Mouse (Mus musculus) CH12.LX (cell line): ENCODE data around the gene A730061H03Rik. TPM values are rescaled to one million over a fixed set of nuclear protein-coding genes. Genes with fewer than 3 reads are reported as not detected.
A peak's percentile ranks its signal among the peaks of the same experiment; 100 is the strongest.

Source experiments
- DNase-seq: peaks from one replicate; pipeline ENCODE4 v3.0.0-alpha.2; 2013; ENCODE audit errors: extremely low read depth
- H3K27ac ChIP-seq: 2 replicates; pipeline ENCODE4 v1.5.1; 2012; ENCODE audit warnings: low read depth, mild to moderate bottlenecking, control low read depth, moderate library complexity; ENCODE audit not compliant: insufficient read depth
- H3K27me3 ChIP-seq: replicated peaks from 2 replicates; pipeline ENCODE3; 2012; ENCODE audit warnings: inconsistent platforms
- H3K36me3 ChIP-seq, 2 experiments: replicated peaks in 1 of 2; 2 replicates each; pipeline versions ENCODE3 to v1.6.1; 2012; ENCODE audit warnings: inconsistent platforms in 1 of 2, low read length in 1 of 2, mild to moderate bottlenecking in 1 of 2, mixed read lengths in 1 of 2, moderate library complexity in 1 of 2; ENCODE audit not compliant: control insufficient read depth in 1 of 2, insufficient read depth in 1 of 2
- H3K4me1 ChIP-seq, 2 experiments: 2 replicates each; pipeline ENCODE4 v1.6.1; 2012; ENCODE audit warnings: inconsistent platforms in 1 of 2, moderate library complexity in 1 of 2; ENCODE audit not compliant: insufficient read depth in 2 of 2, control insufficient read depth in 1 of 2
- H3K4me2 ChIP-seq: 2 replicates; pipeline ENCODE4 v1.6.1; 2012; ENCODE audit warnings: low read depth, mild to moderate bottlenecking, control low read depth; ENCODE audit not compliant: poor library complexity, insufficient read depth, severe bottlenecking
- H3K4me3 ChIP-seq, 3 experiments: fragments of 150-350 bp in 1 of 3; sonication (generic) in 1 of 3; replicated peaks in 1 of 3; 2 replicates each; pipeline versions ENCODE3 to v1.5.1; 2011 to 2012; ENCODE audit warnings: low read depth in 2 of 3, low read length in 2 of 3, mild to moderate bottlenecking in 2 of 3, moderate library complexity in 2 of 3, control low read depth in 1 of 3, improper control_type of control experiment in 1 of 3, inconsistent platforms in 1 of 3, mixed read lengths in 1 of 3; ENCODE audit not compliant: poor library complexity in 1 of 3
- H3K79me2 ChIP-seq: replicated peaks from 2 replicates; pipeline ENCODE4 v1.6.1; 2012; ENCODE audit warnings: mild to moderate bottlenecking, moderate library complexity; ENCODE audit not compliant: control insufficient read depth, poor library complexity, insufficient read depth, severe bottlenecking; ENCODE audit errors: extremely low read depth
- H3K9ac ChIP-seq: 2 replicates; pipeline ENCODE4 v1.6.1; 2012; ENCODE audit warnings: low read depth, mild to moderate bottlenecking, control low read depth, moderate library complexity; ENCODE audit not compliant: insufficient read depth
- H3K9me3 ChIP-seq: replicated peaks from 2 replicates; pipeline ENCODE3; 2012; ENCODE audit warnings: low read length, inconsistent platforms, mixed read lengths
- BHLHE40 ChIP-seq: IDR thresholded peaks from 2 replicates; pipeline ENCODE4 v1.6.1; 2011; ENCODE audit warnings: mild to moderate bottlenecking, low read depth, low read length, improper control_type of control experiment
- CHD1 ChIP-seq: IDR thresholded peaks from 2 replicates; pipeline ENCODE4 v1.6.1; 2012; ENCODE audit warnings: low read depth, low read length, improper control_type of control experiment, inconsistent platforms
- CHD2 ChIP-seq: IDR thresholded peaks from 2 replicates; pipeline ENCODE4 v1.6.1; 2011; ENCODE audit warnings: low read length, improper control_type of control experiment
- CTCF ChIP-seq, 2 experiments: IDR thresholded peaks in 1 of 2; conservative IDR thresholded peaks in 1 of 2; 2 replicates each; pipeline ENCODE4 v1.5.1; 2011 to 2012; ENCODE audit warnings: low read depth in 2 of 2, low read length in 2 of 2, improper control_type of control experiment in 1 of 2, inconsistent platforms in 1 of 2, mild to moderate bottlenecking in 1 of 2, moderate library complexity in 1 of 2
- E2F4 ChIP-seq: IDR thresholded peaks from 2 replicates; pipeline ENCODE4 v1.6.1; 2011; ENCODE audit warnings: low read depth, low read length, improper control_type of control experiment; ENCODE audit not compliant: insufficient replicate concordance
- ELF1 ChIP-seq: IDR thresholded peaks from 2 replicates; pipeline ENCODE4 v1.6.1; 2014; ENCODE audit warnings: low read depth, mild to moderate bottlenecking, inconsistent platforms, low read length, improper control_type of control experiment
- EP300 ChIP-seq: IDR thresholded peaks from 2 replicates; pipeline ENCODE4 v1.6.1; 2011; ENCODE audit warnings: low read length, improper control_type of control experiment
- ETS1 ChIP-seq: conservative IDR thresholded peaks from 2 replicates; pipeline ENCODE4 v1.6.1; 2012; ENCODE audit warnings: low read depth, mild to moderate bottlenecking, inconsistent platforms, low read length, improper control_type of control experiment, moderate library complexity
- GABPA ChIP-seq: IDR thresholded peaks from 2 replicates; pipeline ENCODE4 v1.6.1; 2012; ENCODE audit warnings: low read depth, low read length, improper control_type of control experiment, inconsistent platforms; ENCODE audit not compliant: insufficient replicate concordance
- HCFC1 ChIP-seq: IDR thresholded peaks from 2 replicates; pipeline ENCODE4 v1.6.1; 2012; ENCODE audit warnings: low read depth, mild to moderate bottlenecking, inconsistent platforms, low read length, improper control_type of control experiment
- IRF4 ChIP-seq: IDR thresholded peaks from 2 replicates; pipeline ENCODE4 v1.6.1; 2014; ENCODE audit warnings: low read depth, mild to moderate bottlenecking, inconsistent platforms, low read length, improper control_type of control experiment
- JUND ChIP-seq: conservative IDR thresholded peaks from 2 replicates; pipeline ENCODE4 v1.6.1; 2011; ENCODE audit warnings: low read depth, low read length, improper control_type of control experiment
- KAT2A ChIP-seq: IDR thresholded peaks from 2 replicates; pipeline ENCODE4 v1.6.1; 2012; ENCODE audit warnings: low read length, improper control_type of control experiment, inconsistent platforms; ENCODE audit not compliant: insufficient replicate concordance
- MAFK ChIP-seq: IDR thresholded peaks from 2 replicates; pipeline ENCODE4 v1.6.1; 2011; ENCODE audit warnings: low read length, improper control_type of control experiment; ENCODE audit not compliant: insufficient replicate concordance
- MAX ChIP-seq: IDR thresholded peaks from 2 replicates; pipeline ENCODE4 v1.6.1; 2011; ENCODE audit warnings: low read length, improper control_type of control experiment
- MAZ ChIP-seq: IDR thresholded peaks from 2 replicates; pipeline ENCODE4 v1.6.1; 2012; ENCODE audit warnings: low read depth, mild to moderate bottlenecking, inconsistent platforms, low read length, improper control_type of control experiment, moderate library complexity
- NELFE ChIP-seq: IDR thresholded peaks from 2 replicates; pipeline ENCODE4 v1.6.1; 2011; ENCODE audit warnings: low read depth, low read length, improper control_type of control experiment
- NRF1 ChIP-seq: IDR thresholded peaks from 2 replicates; pipeline ENCODE4 v1.6.1; 2014; ENCODE audit warnings: low read depth, mild to moderate bottlenecking, inconsistent platforms, low read length, improper control_type of control experiment, moderate library complexity
- PAX5 ChIP-seq: IDR thresholded peaks from 2 replicates; pipeline ENCODE4 v1.6.1; 2012; ENCODE audit warnings: low read length, inconsistent platforms, mixed read lengths
- POLR2A ChIP-seq: IDR thresholded peaks from 2 replicates; pipeline ENCODE4 v1.6.1; 2011; ENCODE audit warnings: low read depth, mild to moderate bottlenecking, improper control_type of control experiment, low read length
- POLR2AphosphoS2 ChIP-seq: IDR thresholded peaks from 2 replicates; pipeline ENCODE4 v1.6.1; 2011; ENCODE audit warnings: low read depth, low read length, improper control_type of control experiment
- RAD21 ChIP-seq: IDR thresholded peaks from 2 replicates; pipeline ENCODE4 v1.6.1; 2011; ENCODE audit warnings: low read depth, mild to moderate bottlenecking, low read length, improper control_type of control experiment, moderate library complexity
- SIN3A ChIP-seq: IDR thresholded peaks from 2 replicates; pipeline ENCODE4 v1.6.1; 2012; ENCODE audit warnings: low read length, improper control_type of control experiment, inconsistent platforms
- SMC3 ChIP-seq: IDR thresholded peaks from 2 replicates; pipeline ENCODE4 v1.6.1; 2011; ENCODE audit warnings: low read depth, low read length, improper control_type of control experiment
- TCF12 ChIP-seq: IDR thresholded peaks from 2 replicates; pipeline ENCODE4 v1.6.1; 2014; ENCODE audit warnings: low read depth, mild to moderate bottlenecking, inconsistent platforms, low read length, improper control_type of control experiment
- UBTF ChIP-seq: IDR thresholded peaks from 2 replicates; pipeline ENCODE4 v1.6.1; 2012; ENCODE audit warnings: low read depth, mild to moderate bottlenecking, inconsistent platforms, low read length, improper control_type of control experiment, moderate library complexity
- USF1 ChIP-seq: IDR thresholded peaks from 2 replicates; pipeline ENCODE4 v1.6.1; 2014; ENCODE audit warnings: low read depth, mild to moderate bottlenecking, inconsistent platforms, low read length, improper control_type of control experiment
- USF2 ChIP-seq: conservative IDR thresholded peaks from 2 replicates; pipeline ENCODE4 v1.6.1; 2011; ENCODE audit warnings: low read depth, low read length, improper control_type of control experiment
- ZNF384 ChIP-seq: IDR thresholded peaks from 2 replicates; pipeline ENCODE4 v1.6.1; 2012; ENCODE audit warnings: low read depth, low read length, improper control_type of control experiment, inconsistent platforms
- dilution Hi-C: fragments of 300-500 bp; cut with MboI; formaldehyde crosslinking; loops from 2 replicates; pipeline ENCODE4 v1.14.3; 2020; ENCODE audit warnings: low sequenced_read_pairs; ENCODE audit not compliant: extremely low pct_unique_long_range_greater_than_20kb, extremely low pct_ligation_motif_present
- in situ Hi-C: fragments of 300-500 bp; cut with MboI; formaldehyde crosslinking; loops from 3 replicates; pipeline ENCODE4 v1.14.3; 2019; ENCODE audit warnings: low sequenced_read_pairs, low pct_ligation_motif_present, low pct_unique_long_range_greater_than_20kb, mixed read lengths
- polyA plus RNA-seq: library from polyadenylated mRNA; unstranded; fragments of >175 nt; gene quantifications from 2 replicates; pipeline ENCODE4 v1.2.1, GENCODE M21; 2012; ENCODE audit warnings: low read depth; ENCODE audit not compliant: insufficient read length
- total RNA-seq, 2 experiments: library from RNA; depleted of rRNA; stranded (reverse); fragments of 300-350 nt in 1 of 2; fragments of >200 nt in 1 of 2; gene quantifications; 2 replicates each; pipeline ENCODE4 v1.2.3; 2012 to 2014

Gene A730061H03Rik
- total and polyA plus RNA-seq, 3 experiments = 0.34 to 0.93 TPM; not detected in 1

GRCm38 (mm10) chr14:55578668-55579269, 18.6 kb upstream of the A730061H03Rik start:
- in situ Hi-C loops = no loop called here
- peak; percentile 45 for DNase-seq

GRCm38 (mm10) chr14:55577871-55578667, 17.9 kb upstream of the A730061H03Rik start, which contains the start of gene Psme1:
Psme1 (plus strand) TSS chr14:55578123.
- dilution Hi-C loops = no loop called here
- TF ChIP-seq E2F4 (0 out of 2 replicates have a peak, but pooled peaks have one; percentile 23), KAT2A (no peak), CHD1 (no peak), CTCF (conservative IDR thresholded peaks at IDR 0.05 in 1 of 2, IDR thresholded peaks at IDR 0.05 in 1 of 2; ENCODE audit: low read depth in 2 of 2, low read length in 2 of 2) (no peak), ETS1 (peak; percentile 50), USF1 (no peak), SIN3A (peak; percentile 74), BHLHE40 (peak; percentile 49), ELF1 (peak; percentile 85), GABPA (no peak), HCFC1 (peak; percentile 64; the same call in 1 of the 2 replicates), PAX5 (no peak), IRF4 (peak; percentile 83), SMC3 (no peak), POLR2A (peak; percentile 71), NRF1 (no peak), EP300 (no peak; the same call in 1 of the 2 replicates), ZNF384 (no peak), MAX (peak; percentile 57; the same call in 1 of the 2 replicates), NELFE (peak; percentile 87), CHD2 (0 out of 2 replicates have a peak, but pooled peaks have one; percentile 19), USF2 (no peak), JUND (no peak), UBTF (0 out of 2 replicates have a peak, but pooled peaks have one; percentile 35), MAZ (peak; percentile 81), POLR2AphosphoS2 (no peak), TCF12 (peak; percentile 45; the same call in 1 of the 2 replicates), MAFK (no peak), RAD21 (no peak)

More at GRCm38 (mm10) chr14:55578668-55579269, 18.6 kb upstream of the A730061H03Rik start:
- H3K4me2 ChIP-seq = peak overlapping the region; percentile 92
- TF ChIP-seq MAFK = no peak
- peak; percentile 33; the same call in 1 of the 2 replicates for TF ChIP-seq TCF12
- TF ChIP-seq MAZ = 0 out of 2 replicates have a peak, but pooled peaks have one; percentile 10
- no peaks in the 10 kb centered on the region for H3K9me3 ChIP-seq
- H3K36me3 ChIP-seq = peaks cover 19 to 36% of the 10 kb centered on the region in 2 experiments
- dilution Hi-C loops = no loop called here
- peak overlapping the region; percentile 83 for H3K9ac ChIP-seq
- H3K79me2 ChIP-seq = peaks cover 12% of the 10 kb centered on the region
- peaks cover 13 to 34% of the 10 kb centered on the region in 2 experiments for H3K4me1 ChIP-seq
- H3K27ac ChIP-seq = peak overlapping the region; percentile 77
- peak overlapping the region; percentile 75 to 96 (median 95) for H3K4me3 ChIP-seq
- no peaks in the 10 kb centered on the region for H3K27me3 ChIP-seq

More at GRCm38 (mm10) chr14:55577871-55578667, 17.9 kb upstream of the A730061H03Rik start, which contains the start of gene Psme1:
- peak; percentile 86 for DNase-seq
- in situ Hi-C loops = no loop called here
- peaks cover 13 to 34% of the 10 kb centered on the region in 2 experiments for H3K4me1 ChIP-seq
- peak within 1 kb of the TSS; percentile 77 for H3K27ac ChIP-seq
- peak within 1 kb of the TSS; percentile 83 for H3K9ac ChIP-seq
- peaks cover 12% of the 10 kb centered on the region for H3K79me2 ChIP-seq
- no peaks in the 10 kb centered on the region for H3K27me3 ChIP-seq
- no peaks in the 10 kb centered on the region for H3K9me3 ChIP-seq
- peak within 1 kb of the TSS; percentile 92 for H3K4me2 ChIP-seq
- H3K36me3 ChIP-seq = peaks cover 19 to 33% of the 10 kb centered on the region in 2 experiments
- peak within 1 kb of the TSS; percentile 75 to 96 (median 95) for H3K4me3 ChIP-seq
